In the genomic region with DNA sequence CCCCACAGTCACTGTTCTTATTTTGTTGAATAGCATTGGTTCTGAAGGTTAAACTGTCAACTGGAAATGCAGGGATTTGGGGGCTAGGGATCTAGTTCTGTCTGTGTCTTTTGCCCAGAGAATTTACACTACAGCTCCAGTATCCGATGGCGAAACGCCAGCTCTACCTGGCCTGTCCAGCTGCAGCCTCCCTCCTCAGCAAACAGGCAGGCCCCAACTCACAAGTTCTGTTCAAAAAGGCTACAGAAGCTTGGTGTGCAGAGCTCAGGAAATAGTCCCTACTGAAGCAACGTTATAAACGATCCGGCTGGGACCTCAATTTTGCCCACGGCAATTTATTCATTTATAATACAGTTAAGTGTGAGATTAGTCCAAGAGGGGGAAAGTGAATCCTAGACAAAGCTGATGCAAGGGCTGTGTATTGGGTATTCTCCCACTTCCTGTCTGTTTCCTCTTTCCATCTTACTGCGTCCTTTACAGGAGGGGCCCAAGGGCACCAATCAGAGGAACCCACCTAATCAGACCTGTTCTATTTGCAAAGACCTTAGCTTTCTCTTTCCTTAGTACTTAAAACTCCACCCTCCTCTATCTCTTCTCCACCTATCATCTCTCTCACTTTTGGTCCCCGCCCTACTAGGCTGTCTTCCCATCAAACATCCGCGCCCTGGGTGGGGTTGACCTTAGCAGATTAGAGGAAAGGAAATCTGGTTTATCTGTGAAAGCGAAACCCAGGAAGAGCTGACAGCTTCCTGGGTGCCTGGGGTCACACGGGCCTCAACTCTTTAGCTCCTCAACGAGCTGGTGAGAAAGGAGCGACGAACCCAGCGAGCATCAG, we compare ENCODE assay signal across 9 mouse cellular contexts. TPM values are rescaled to one million over a fixed set of nuclear protein-coding genes. Genes with fewer than 3 reads are reported as not detected.
A peak's percentile ranks its signal among the peaks of the same experiment; 100 is the strongest.
DNase-seq lines count a peak whose midpoint lies in the region; ATAC-seq and TF ChIP-seq lines count a peak whose summit lies in the region.
"Had no signal": no experiment of that assay in that cellular context is flagged by ENCODE, and none has a peak within 500 bp of the region (broad histone marks: within the 10 kb centered on the region; RNA-seq: fewer than 3 reads in every experiment).

No protein-coding gene starts in this region.

- no peak overlapping the region for H3K9ac ChIP-seq in heart, embryonic 16.5 days (ENCODE audit: low read length)
- no peak overlapping the region for H3K9ac ChIP-seq in midbrain, embryonic 11.5 days (ENCODE audit: low read length)

- H3K4me2 ChIP-seq in heart, embryonic 16.5 days (ENCODE audit: low read depth, low read length) = peak overlapping the region; percentile 35
- H3K4me2 ChIP-seq in midbrain, embryonic 11.5 days = no peak overlapping the region

- peak; percentile 43; the same call in 1 of the 2 replicates for ATAC-seq in heart, embryonic 16.5 days (replicated peaks; ENCODE audit: extremely low read depth, insufficient read depth, low FRiP score)
- ATAC-seq in midbrain, embryonic 11.5 days (ENCODE audit: low FRiP score) = no peak

- peaks cover 23% of the 10 kb centered on the region for H3K4me1 ChIP-seq in heart, embryonic 16.5 days (ENCODE audit: control insufficient read depth, insufficient read depth, low read length)
- no peaks in the 10 kb centered on the region for H3K4me1 ChIP-seq in midbrain, embryonic 11.5 days (ENCODE audit: control insufficient read depth, insufficient read depth, low read length)

- DNase-seq in heart, adult 18-20 months = peak; percentile 28 to 31
- DNase-seq in heart, postnatal 4 days = no peak
- peak; percentile 56 for DNase-seq in lung, postnatal 36 days
- peak; percentile 47 to 58 for DNase-seq in thymus, postnatal 10 days (ENCODE audit: low spot score in 2 of 2)
- no peak for DNase-seq in layer of hippocampus, adult 2 months (ENCODE audit: low spot score in 2 of 2)
- DNase-seq in left cerebral cortex, adult 9 months (ENCODE audit: low spot score in 2 of 2) = no peak
- no peak for DNase-seq in midbrain, embryonic 11.5 days (ENCODE audit: low spot score, missing footprints)

- WGBS in heart, embryonic 16.5 days = 46% methylated on average over 17 of the region's 17 CpGs
- 65% methylated on average over 17 of the region's 17 CpGs for WGBS in midbrain, embryonic 11.5 days

- H3K36me3 ChIP-seq in heart, embryonic 16.5 days (ENCODE audit: control insufficient read depth, insufficient read depth) = no peaks in the 10 kb centered on the region
- H3K36me3 ChIP-seq in midbrain, embryonic 11.5 days (ENCODE audit: control insufficient read depth, insufficient read depth, low read length) = no peaks in the 10 kb centered on the region

- no peak overlapping the region for H3K4me3 ChIP-seq in heart, embryonic 16.5 days (ENCODE audit: low read length)
- no peak overlapping the region for H3K4me3 ChIP-seq in layer of hippocampus, adult 2 months
- no peak overlapping the region for H3K4me3 ChIP-seq in midbrain, embryonic 11.5 days (ENCODE audit: low read depth, low read length)
- H3K4me3 ChIP-seq: erythroblast, embryonic 14.5 days had no signal

- TF ChIP-seq CTCF in layer of hippocampus, adult 2 months (conservative IDR thresholded peaks at IDR 0.05) = no peak

- no peaks in the 10 kb centered on the region for H3K27me3 ChIP-seq in heart, embryonic 16.5 days (ENCODE audit: control insufficient read depth, insufficient read depth, low read length)
- no peaks in the 10 kb centered on the region for H3K27me3 ChIP-seq in midbrain, embryonic 11.5 days (ENCODE audit: control insufficient read depth, insufficient read depth, low read length)

- H3K9me3 ChIP-seq in heart, embryonic 16.5 days (replicated peaks; ENCODE audit: control insufficient read depth, low read length) = no peaks in the 10 kb centered on the region
- H3K9me3 ChIP-seq in midbrain, embryonic 11.5 days (ENCODE audit: control insufficient read depth, low read length) = no peaks in the 10 kb centered on the region

- H3K27ac ChIP-seq in heart, embryonic 16.5 days (ENCODE audit: low read length) = no peak overlapping the region
- no peak overlapping the region for H3K27ac ChIP-seq in layer of hippocampus, adult 2 months
- H3K27ac ChIP-seq in midbrain, embryonic 11.5 days (ENCODE audit: low read depth, low read length) = no peak overlapping the region

RNA-seq across cellular contexts. Expression of a gene that starts 16.7 kb away (rescaled TPM):
- 10 to 100 TPM in 1 of 2 experiments, 1 to 10 TPM in 1; 9.3 to 11.4 TPM for total RNA-seq in heart, adult 18-20 months (2021)
- total RNA-seq in heart, postnatal 4 days (2021) = 10 to 100 TPM; 32.3 to 39.3 TPM
- polyA plus RNA-seq in heart, embryonic 16.5 days (2015; fragmentation: Nextera tagmentation; extraction: Ambion mirVana) = 58.2 and 58.4 TPM in 2 replicates
- 10 to 100 TPM; 70.9 to 80.5 TPM for total RNA-seq in layer of hippocampus, adult 2 months (2021)
- 85.1 and 91.9 TPM in 2 replicates for polyA plus RNA-seq in midbrain, embryonic 11.5 days (2014; fragmentation: Nextera tagmentation; extraction: Ambion mirVana)

Comparison
In these comparisons a context has a peak if more than half of its experiments do, and no peak if none do; other contexts are left out.
1. DNase-seq: peak in heart, adult 18-20 months (2 of 2), lung, postnatal 36 days (single experiment) and thymus, postnatal 10 days (2 of 2); none in heart, postnatal 4 days (single experiment), layer of hippocampus, adult 2 months (0 of 2), left cerebral cortex, adult 9 months (0 of 2) and midbrain, embryonic 11.5 days (single experiment).